Mouse (Mus musculus): ENCODE results near the gene Slc1a2.

GRCm38 (mm10) chr2:102795034-102795433, 136.6 kb downstream of the Slc1a2 start:
- TF ChIP-seq MAX (IDR thresholded peaks at IDR 0.05) (no peak), CTCF (IDR thresholded peaks at IDR 0.05; ENCODE audit: control insufficient read depth, insufficient read depth, insufficient read length) (no peak), USF1 (IDR thresholded peaks at IDR 0.05; ENCODE audit: low read depth) (no peak), FOSL1 (IDR thresholded peaks at IDR 0.05; ENCODE audit: insufficient read depth, low read length, poor library complexity, severe bottlenecking) (no peak), MYOD1 (IDR thresholded peaks at IDR 0.05; ENCODE audit: control insufficient read depth, insufficient read length, low read depth) (no peak), CEBPB (IDR thresholded peaks at IDR 0.05; ENCODE audit: low read depth) (no peak), MYOG (IDR thresholded peaks at IDR 0.05; ENCODE audit: control insufficient read depth, extremely low read depth, insufficient read length) (no peak)
